Mouse (Mus musculus) liver, adult 2 months (tissue): ENCODE data around the gene Ddn. TPM values are rescaled to one million over a fixed set of nuclear protein-coding genes. Genes with fewer than 3 reads are reported as not detected.

Experiments
- DNase-seq: peaks from one replicate; pipeline ENCODE4 v3.0.0-alpha.2; 2011; ENCODE audit warnings: low read depth, low spot score; ENCODE audit errors: extremely low read depth
- H3K27ac ChIP-seq: fragments of 200-500 bp; replicated peaks from 2 replicates; pipeline ENCODE4 v1.5.1; 2012; ENCODE audit warnings: low read depth, mild to moderate bottlenecking, control low read depth, inconsistent platforms, low read length; ENCODE audit not compliant: insufficient read depth
- H3K27me3 ChIP-seq: fragments of 200-500 bp; 2 replicates; pipeline ENCODE4 v1.6.1; 2012; ENCODE audit warnings: mild to moderate bottlenecking, moderate library complexity, low read length, inconsistent platforms; ENCODE audit not compliant: control insufficient read depth, insufficient read depth
- H3K36me3 ChIP-seq: fragments of 200-500 bp; 2 replicates; pipeline ENCODE4 v1.6.1; 2012; ENCODE audit warnings: low read length, inconsistent platforms; ENCODE audit not compliant: control insufficient read depth, insufficient read depth
- H3K4me1 ChIP-seq: fragments of 200-500 bp; 2 replicates; pipeline ENCODE4 v1.6.1; 2011; ENCODE audit warnings: low read length; ENCODE audit not compliant: control insufficient read depth, insufficient read depth
- H3K4me3 ChIP-seq: fragments of 200-500 bp; 2 replicates; pipeline ENCODE4 v1.5.1; 2011; ENCODE audit warnings: low read depth, mild to moderate bottlenecking, control low read depth, low read length, moderate library complexity; ENCODE audit not compliant: insufficient read depth
- H3K79me2 ChIP-seq: fragments of 200-500 bp; 2 replicates; pipeline ENCODE4 v1.6.1; 2012; ENCODE audit warnings: inconsistent platforms, mild to moderate bottlenecking, low read length, moderate library complexity; ENCODE audit not compliant: control insufficient read depth, insufficient read depth
- H3K9ac ChIP-seq: fragments of 200-500 bp; 2 replicates; pipeline ENCODE4 v1.6.1; 2012; ENCODE audit warnings: low read depth, mild to moderate bottlenecking, control low read depth, inconsistent platforms, low read length
- CTCF ChIP-seq: fragments of 200-500 bp; IDR thresholded peaks from 2 replicates; pipeline ENCODE4 v1.5.1; 2011; ENCODE audit warnings: low read depth, low read length, control low read depth
- POLR2A ChIP-seq: fragments of 200-500 bp; IDR thresholded peaks from 2 replicates; pipeline ENCODE4 v1.6.1; 2011; ENCODE audit warnings: low read length, control low read depth; ENCODE audit not compliant: insufficient read depth; ENCODE audit errors: extremely low read depth
- WGBS: fragments of 180-500 bp; shearing (Covaris S2); methylation state at CpG from one replicate; pipeline ENCODE4 v1.1.7; 2018; 5-methylcytosine and 5-hydroxymethylcytosine counted together
- polyA plus RNA-seq: library from polyadenylated mRNA; depleted of rRNA; stranded (reverse); fragments of >200 nt; gene quantifications from 2 replicates; pipeline ENCODE4 v1.2.3, GENCODE M21; 2012
- total RNA-seq: library from RNA; depleted of rRNA; stranded (reverse); fragments of >200 nt; gene quantifications from 2 replicates; pipeline ENCODE4 v1.2.3, GENCODE M21; 2014

Gene Ddn
- total and polyA plus RNA-seq, 2 experiments, result not detected

DNA sequence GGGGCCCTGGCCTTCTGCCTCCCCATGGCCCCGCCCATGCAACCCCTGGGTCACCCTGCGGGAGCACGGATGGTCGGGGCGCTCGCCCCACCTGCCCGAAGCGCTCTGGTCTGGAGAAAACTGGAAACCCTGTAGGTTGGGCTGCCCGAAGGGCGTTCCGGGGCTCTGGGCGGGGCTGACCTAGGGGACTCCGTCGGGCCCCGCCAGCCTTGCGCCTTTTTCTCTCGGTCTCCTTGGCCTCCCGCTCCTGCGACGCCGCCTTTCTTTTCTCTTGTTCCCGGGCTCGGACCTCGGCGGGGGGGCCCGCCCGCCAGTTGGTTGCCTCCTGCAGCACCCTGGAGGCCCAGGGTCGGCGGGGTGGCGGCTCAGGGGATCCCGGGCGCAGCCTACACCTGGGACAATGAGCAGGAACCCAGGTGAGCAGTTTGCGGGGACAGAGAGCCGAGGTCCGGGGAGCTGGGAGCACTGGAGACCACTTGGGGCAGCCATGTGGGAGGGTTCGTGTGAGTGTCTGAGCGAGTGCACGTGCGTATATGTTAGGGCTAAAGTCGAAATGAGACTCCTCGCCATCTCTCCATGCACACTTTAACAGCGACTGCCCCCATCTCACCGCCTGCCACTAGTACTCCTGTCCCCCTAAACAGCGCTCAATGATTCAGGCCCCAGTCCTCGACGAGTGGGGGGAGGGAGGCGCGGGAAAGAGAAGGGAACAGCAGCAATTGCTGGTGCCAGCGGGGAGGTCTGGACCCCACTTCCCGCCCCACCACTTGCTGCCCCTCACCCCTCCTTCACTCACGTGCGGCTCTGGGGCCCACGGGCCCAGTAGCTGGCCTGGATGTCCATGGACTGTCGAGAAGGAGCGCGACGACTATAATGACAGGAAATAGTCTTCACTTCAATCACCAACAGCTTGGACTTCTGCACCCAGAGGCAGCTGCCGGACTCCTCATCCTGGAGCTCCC, 2.2 kb downstream of the Ddn start:
- no peak overlapping the region for H3K9ac ChIP-seq
- no peaks in the 10 kb centered on the region for H3K79me2 ChIP-seq
- no peaks in the 10 kb centered on the region for H3K36me3 ChIP-seq
- no peak overlapping the region for H3K27ac ChIP-seq
- peaks cover 29% of the 10 kb centered on the region for H3K27me3 ChIP-seq
- TF ChIP-seq POLR2A (no peak), CTCF (no peak)
- no peak overlapping the region; the same call in 1 of the 2 replicates for H3K4me3 ChIP-seq
- DNase-seq, result no peak
- H3K4me1 ChIP-seq, result peaks cover 2% of the 10 kb centered on the region; the same call in 1 of the 2 replicates
- 3% methylated on average over 58 of the region's 58 CpGs for WGBS

- no peak for TF ChIP-seq CTCF
- TF ChIP-seq POLR2A, result no peak
- Histone ChIP-seq H3K4me3 (no peak overlapping the region), H3K79me2 (no peaks in the 10 kb centered on the region), H3K27ac (no peak overlapping the region), H3K4me1 (peaks cover 2% of the 10 kb centered on the region; the same call in 1 of the 2 replicates), H3K27me3 (peaks cover 29% of the 10 kb centered on the region), H3K9ac (no peak overlapping the region), H3K36me3 (no peaks in the 10 kb centered on the region)
- 23% methylated on average over 30 of the region's 30 CpGs for WGBS
- DNase-seq, result no peak
These were observed 3.0 kb downstream of the Ddn start for GRCm38 (mm10) chr15:98806071-98806808.

GRCm38 (mm10) chr15:98805324-98806040, 3.8 kb downstream of the Ddn start:
- DNase-seq, result no peak
- Histone ChIP-seq H3K27ac (no peak overlapping the region), H3K4me3 (peak overlapping the region; percentile 30; the same call in 1 of the 2 replicates), H3K4me1 (peaks cover 2% of the 10 kb centered on the region; the same call in 1 of the 2 replicates), H3K79me2 (no peaks in the 10 kb centered on the region), H3K36me3 (no peaks in the 10 kb centered on the region), H3K27me3 (peaks cover 29% of the 10 kb centered on the region), H3K9ac (0 out of 2 replicates have a peak overlapping the region, but pooled peaks have one; percentile 23)
- WGBS, result 3% methylated on average over 64 of the region's 64 CpGs
- TF ChIP-seq CTCF (peak; percentile 76), POLR2A (no peak)

- no peaks in the 10 kb centered on the region for H3K79me2 ChIP-seq
- 3% methylated on average over 32 of the region's 32 CpGs for WGBS
- no peaks in the 10 kb centered on the region for H3K36me3 ChIP-seq
- H3K4me1 ChIP-seq, result peaks cover 2% of the 10 kb centered on the region; the same call in 1 of the 2 replicates
- no peak overlapping the region for H3K9ac ChIP-seq
- H3K4me3 ChIP-seq, result no peak overlapping the region
- H3K27ac ChIP-seq, result no peak overlapping the region
- DNase-seq, result peak; percentile 30
- H3K27me3 ChIP-seq, result peaks cover 29% of the 10 kb centered on the region
- TF ChIP-seq POLR2A (no peak), CTCF (peak; percentile 91)
These were observed 5.2 kb downstream of the Ddn start for GRCm38 (mm10) chr15:98804054-98804453.

DNA sequence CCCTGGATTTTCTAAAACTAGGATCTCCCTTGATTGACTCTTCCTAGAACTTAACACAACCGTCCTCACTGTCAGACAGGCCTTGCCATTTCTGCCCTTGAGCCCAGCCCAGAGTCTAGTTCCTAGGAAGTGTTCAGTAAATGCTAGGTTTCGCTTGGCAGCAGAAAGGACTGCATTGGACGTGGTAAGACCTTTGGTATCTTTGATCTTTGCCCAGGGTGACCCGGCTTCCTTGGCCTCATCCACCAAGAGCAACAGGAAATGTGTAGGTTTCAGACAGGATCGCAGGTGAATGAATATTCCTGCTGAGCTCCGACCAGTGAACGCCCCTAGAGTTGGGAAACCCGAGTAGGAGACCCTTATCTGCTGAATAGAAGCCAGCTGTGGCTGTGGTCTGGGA, 6.4 kb downstream of the Ddn start:
- Histone ChIP-seq H3K79me2 (no peaks in the 10 kb centered on the region), H3K4me3 (no peak overlapping the region), H3K27ac (no peak overlapping the region), H3K4me1 (peaks cover 2% of the 10 kb centered on the region; the same call in 1 of the 2 replicates), H3K36me3 (no peaks in the 10 kb centered on the region), H3K27me3 (peaks cover 25% of the 10 kb centered on the region), H3K9ac (no peak overlapping the region)
- no peak for TF ChIP-seq POLR2A
- TF ChIP-seq CTCF, result no peak
- peak; percentile 84 for DNase-seq
- 7% methylated on average over 8 of the region's 8 CpGs for WGBS
